Mouse (Mus musculus) G1E (cell line): Measurements from ENCODE around the gene Arid5b. TPM values are rescaled to one million over a fixed set of nuclear protein-coding genes. Genes with fewer than 3 reads are reported as not detected.

ENCODE experiments used
- ATAC-seq: 2 replicates; pipeline ENCODE4 v1.8.0; 2016; ENCODE audit warnings: mild to moderate bottlenecking; ENCODE audit not compliant: insufficient number of reproducible peaks, poor library complexity, low FRiP score, severe bottlenecking; ENCODE audit errors: extremely low read depth
- DNase-seq: peaks from one replicate; pipeline ENCODE4 v3.0.0; 2012; ENCODE audit warnings: low spot score
- H3K27me3 ChIP-seq: 2 replicates; pipeline ENCODE4 v1.6.1; 2012; ENCODE audit warnings: mild to moderate bottlenecking, low read length, inconsistent platforms; ENCODE audit not compliant: insufficient read depth
- H3K36me3 ChIP-seq: replicated peaks from 2 replicates; pipeline ENCODE3; 2012; ENCODE audit warnings: mild to moderate bottlenecking, inconsistent platforms
- H3K4me1 ChIP-seq: 2 replicates; pipeline ENCODE4 v1.6.1; 2012; ENCODE audit warnings: low read depth, low read length, inconsistent platforms, mixed read lengths; ENCODE audit not compliant: insufficient read depth
- H3K4me3 ChIP-seq: 2 replicates; pipeline ENCODE4 v1.5.1; 2012; ENCODE audit warnings: low read depth, mild to moderate bottlenecking, inconsistent platforms, low read length, moderate library complexity, mixed read lengths
- H3K9me3 ChIP-seq: replicated peaks from 2 replicates; pipeline ENCODE4 v1.6.1; 2012; ENCODE audit warnings: inconsistent platforms
- CTCF ChIP-seq: IDR thresholded peaks from 2 replicates; pipeline ENCODE4 v1.5.1; 2012; ENCODE audit warnings: low read depth, low read length, inconsistent platforms, mixed read lengths
- GATA1 ChIP-seq: IDR thresholded peaks from 2 replicates; pipeline ENCODE4 v1.6.1; 2012; ENCODE audit warnings: borderline replicate concordance, low read length, inconsistent platforms, mixed read lengths
- GATA2 ChIP-seq: IDR thresholded peaks from 2 replicates; pipeline ENCODE4 v1.6.1; 2012; ENCODE audit warnings: low read depth, low read length, inconsistent platforms, borderline replicate concordance
- POLR2AphosphoS5 ChIP-seq: IDR thresholded peaks from 2 replicates; pipeline ENCODE4 v1.6.1; 2012; ENCODE audit warnings: low read depth, low read length, inconsistent platforms; ENCODE audit not compliant: insufficient replicate concordance
- TAL1 ChIP-seq: conservative IDR thresholded peaks from 2 replicates; pipeline ENCODE4 v1.6.1; 2012; ENCODE audit warnings: low read depth, low read length, inconsistent platforms, mixed read lengths
- polyA plus RNA-seq: library from polyadenylated mRNA; stranded (reverse); fragments of >175 nt; gene quantifications from 2 replicates; pipeline ENCODE4 v1.2.3, GENCODE M21; 2012
- total RNA-seq, 2 experiments: library from RNA; stranded (forward) in 1 of 2; stranded (reverse) in 1 of 2; fragments of 200-1000 nt in 1 of 2; fragments of >200 nt in 1 of 2; fragmentation: Nextera tagmentation in 1 of 2; gene quantifications; 2 replicates each; pipeline ENCODE4 v1.2.3; 2014 to 2017

Gene Arid5b
- total and polyA plus RNA-seq, 3 experiments, result 0.16 TPM; not detected in 2

GRCm38 (mm10) chr10:68063806-68064545 lies 214.6 kb downstream of the Arid5b start:
- Histone ChIP-seq H3K4me3 (no peak overlapping the region), H3K36me3 (no peaks in the 10 kb centered on the region), H3K9me3 (peaks cover 42% of the 10 kb centered on the region), H3K4me1 (no peaks in the 10 kb centered on the region), H3K27me3 (no peaks in the 10 kb centered on the region)
- DNase-seq, result no peak
- ATAC-seq, result no peak
- TF ChIP-seq GATA2, result no peak
- no peak for TF ChIP-seq POLR2AphosphoS5
- no peak for TF ChIP-seq CTCF
- TF ChIP-seq GATA1, result no peak
- no peak for TF ChIP-seq TAL1

GRCm38 (mm10) chr10:68061249-68061615 lies 217.3 kb downstream of the Arid5b start:
- Histone ChIP-seq H3K4me3 (no peak overlapping the region), H3K27me3 (no peaks in the 10 kb centered on the region), H3K4me1 (no peaks in the 10 kb centered on the region), H3K36me3 (no peaks in the 10 kb centered on the region), H3K9me3 (peaks cover 41% of the 10 kb centered on the region)
- no peak for TF ChIP-seq CTCF
- DNase-seq, result no peak
- no peak for ATAC-seq

DNA sequence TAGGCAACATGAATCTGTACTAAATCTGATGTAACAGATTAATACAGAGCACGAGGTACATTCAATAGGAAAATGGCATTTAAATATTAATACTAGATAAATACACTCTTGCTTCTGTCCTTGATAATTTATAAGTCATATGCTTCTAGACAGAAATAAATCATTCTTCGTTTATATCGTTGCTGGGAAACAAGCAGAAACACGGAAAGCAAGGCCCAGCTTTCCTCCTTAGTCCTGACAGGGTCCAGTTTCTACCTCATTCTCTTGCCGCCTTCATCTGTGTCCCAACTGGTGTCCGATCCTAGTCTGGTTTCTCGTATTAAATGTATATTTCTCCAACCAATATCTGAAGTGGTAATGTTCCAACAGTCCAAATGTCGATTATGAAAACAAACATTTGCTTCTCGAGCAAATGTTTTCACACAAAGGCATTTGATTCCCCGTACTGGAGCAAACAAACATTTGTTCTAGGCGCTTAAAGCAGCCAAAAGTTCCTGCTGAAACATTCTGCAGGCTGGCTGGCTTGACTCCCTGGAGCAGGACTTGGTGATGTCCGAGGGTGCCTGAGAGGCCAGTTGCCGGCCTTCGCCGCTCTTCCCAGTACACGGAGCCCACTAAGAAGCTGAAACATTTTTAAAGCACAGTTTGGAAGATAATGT lies 217.8 kb downstream of the Arid5b start:
- TF ChIP-seq POLR2AphosphoS5 (no peak), CTCF (no peak), GATA2 (no peak), GATA1 (no peak)
- DNase-seq, result no peak
- H3K27me3 ChIP-seq, result no peaks in the 10 kb centered on the region
- H3K36me3 ChIP-seq, result no peaks in the 10 kb centered on the region
- no peak for ATAC-seq
- peaks cover 38% of the 10 kb centered on the region for H3K9me3 ChIP-seq
- H3K4me1 ChIP-seq, result no peaks in the 10 kb centered on the region
- H3K4me3 ChIP-seq, result no peak overlapping the region

GRCm38 (mm10) chr10:68058378-68058777 lies 220.2 kb downstream of the Arid5b start:
- TF ChIP-seq GATA1 (no peak), POLR2AphosphoS5 (no peak)
- Histone ChIP-seq H3K36me3 (no peaks in the 10 kb centered on the region), H3K4me3 (no peak overlapping the region), H3K27me3 (no peaks in the 10 kb centered on the region), H3K9me3 (peaks cover 32% of the 10 kb centered on the region), H3K4me1 (no peaks in the 10 kb centered on the region)
- DNase-seq (no peak), ATAC-seq (no peak)

- peaks cover 31% of the 10 kb centered on the region for H3K9me3 ChIP-seq
- no peak overlapping the region for H3K4me3 ChIP-seq
- H3K27me3 ChIP-seq, result no peaks in the 10 kb centered on the region
- TF ChIP-seq TAL1 (no peak), GATA2 (no peak), POLR2AphosphoS5 (no peak), CTCF (no peak)
- H3K36me3 ChIP-seq, result no peaks in the 10 kb centered on the region
- DNase-seq (no peak), ATAC-seq (no peak)
- H3K4me1 ChIP-seq, result no peaks in the 10 kb centered on the region
Observed at GRCm38 (mm10) chr10:68057841-68058240, 220.7 kb downstream of the Arid5b start.

- no peaks in the 10 kb centered on the region for H3K27me3 ChIP-seq
- DNase-seq, result no peak
- H3K4me3 ChIP-seq, result no peak overlapping the region
- no peaks in the 10 kb centered on the region for H3K4me1 ChIP-seq
- no peaks in the 10 kb centered on the region for H3K36me3 ChIP-seq
- ATAC-seq, result no peak
- peaks cover 38% of the 10 kb centered on the region for H3K9me3 ChIP-seq
- no peak for TF ChIP-seq GATA2
- no peak for TF ChIP-seq CTCF
- TF ChIP-seq GATA1, result no peak
- no peak for TF ChIP-seq POLR2AphosphoS5
- no peak for TF ChIP-seq TAL1
Observed at GRCm38 (mm10) chr10:68054706-68055105, 223.8 kb downstream of the Arid5b start.

GRCm38 (mm10) chr10:68054131-68054530 lies 224.4 kb downstream of the Arid5b start:
- DNase-seq, result no peak
- no peaks in the 10 kb centered on the region for H3K36me3 ChIP-seq
- no peaks in the 10 kb centered on the region for H3K27me3 ChIP-seq
- ATAC-seq, result no peak
- H3K4me1 ChIP-seq, result no peaks in the 10 kb centered on the region
- peaks cover 39% of the 10 kb centered on the region for H3K9me3 ChIP-seq
- no peak for TF ChIP-seq POLR2AphosphoS5
- TF ChIP-seq GATA2, result no peak
- no peak for TF ChIP-seq GATA1
- TF ChIP-seq TAL1, result no peak
- TF ChIP-seq CTCF, result no peak
- no peak overlapping the region for H3K4me3 ChIP-seq
